Mouse (Mus musculus): ENCODE measurements at regions not wholly inside any gene's neighbourhood (a gene's known extent, or its start where the extent isn't known, plus 50 kb on each side); places are given as distances from the start of the nearest gene placed in this dataset.

GRCm38 (mm10) chr3:63187836-63188440 lies 53.4 kb upstream of the Mme start:
- TF ChIP-seq CTCF (IDR thresholded peaks at IDR 0.05; ENCODE audit: borderline replicate concordance, extremely low read depth, insufficient read depth, insufficient read length) (no peak), POLR2A (IDR thresholded peaks at IDR 0.05; ENCODE audit: borderline replicate concordance, extremely low read depth, insufficient read depth, insufficient read length, poor library complexity, severe bottlenecking) (no peak)
- peak; percentile 8 for DNase-seq (ENCODE audit: low read depth)

Data from brain, embryonic 14.5 days (tissue).